Mouse (Mus musculus) NIH3T3 (cell line): Measurements from ENCODE around the gene Dppa3.
A peak's percentile ranks its signal among the peaks of the same experiment; 100 is the strongest.

Experiments
- DNase-seq: peaks from one replicate; pipeline ENCODE4 v3.0.0-alpha.2; 2012; ENCODE audit warnings: low read depth

Dppa3 gene

GRCm38 (mm10) chr6:122667715-122668114, 41.5 kb downstream of the Dppa3 start:
- no peak for DNase-seq

- DNase-seq: no peak
Observed at GRCm38 (mm10) chr6:122668823-122669222, 42.6 kb downstream of the Dppa3 start.

- peak; percentile 99 for DNase-seq
Observed at GRCm38 (mm10) chr6:122669406-122670200, 43.4 kb downstream of the Dppa3 start.

- no peak for DNase-seq
Observed at GRCm38 (mm10) chr6:122670201-122670551, 44.0 kb downstream of the Dppa3 start.

GRCm38 (mm10) chr6:122670841-122671240, 44.6 kb downstream of the Dppa3 start:
- no peak for DNase-seq

- DNase-seq: no peak
Observed at GRCm38 (mm10) chr6:122672746-122673145, 46.5 kb downstream of the Dppa3 start.
